Mouse (Mus musculus): Measurements from ENCODE around the gene Utf1. TPM values are rescaled to one million over a fixed set of nuclear protein-coding genes. Genes with fewer than 3 reads are reported as not detected.
A peak's percentile ranks its signal among the peaks of the same experiment; 100 is the strongest.

Utf1 gene
- polyA plus RNA-seq, 1 experiment from 2014 or later: not detected

GRCm38 (mm10) chr7:139957958-139958357 is 14.4 kb downstream of the Utf1 start:
- H3K9me3 ChIP-seq (ENCODE audit: control insufficient read depth, low read length): no peaks in the 10 kb centered on the region
- H3K27me3 ChIP-seq (ENCODE audit: control insufficient read depth, insufficient read depth, low read length): no peaks in the 10 kb centered on the region
- H3K9ac ChIP-seq (ENCODE audit: low read length): no peak overlapping the region
- H3K4me2 ChIP-seq (ENCODE audit: low read depth): no peak overlapping the region
- ATAC-seq (ENCODE audit: insufficient read depth, low FRiP score, low TSS enrichment): no peak
- H3K4me1 ChIP-seq (ENCODE audit: control insufficient read depth, insufficient read depth, low read length): no peaks in the 10 kb centered on the region
- no peak overlapping the region for H3K4me3 ChIP-seq (ENCODE audit: low read depth, low read length)
- H3K36me3 ChIP-seq (ENCODE audit: control insufficient read depth, insufficient read depth, low read length): no peaks in the 10 kb centered on the region
- no peak for DNase-seq (ENCODE audit: low spot score)
- WGBS: 45% methylated on average over 11 of the region's 11 CpGs
- H3K27ac ChIP-seq (ENCODE audit: low read depth, low read length): no peak overlapping the region

- H3K4me2 ChIP-seq (ENCODE audit: low read depth): no peak overlapping the region
- DNase-seq (ENCODE audit: low spot score) (no peak), ATAC-seq (ENCODE audit: insufficient read depth, low FRiP score, low TSS enrichment) (no peak)
- no peaks in the 10 kb centered on the region for H3K4me1 ChIP-seq (ENCODE audit: control insufficient read depth, insufficient read depth, low read length)
- H3K27me3 ChIP-seq (ENCODE audit: control insufficient read depth, insufficient read depth, low read length): no peaks in the 10 kb centered on the region
- no peak overlapping the region for H3K4me3 ChIP-seq (ENCODE audit: low read depth, low read length)
- no peaks in the 10 kb centered on the region for H3K9me3 ChIP-seq (ENCODE audit: control insufficient read depth, low read length)
- 85% methylated on average over 10 of the region's 10 CpGs for WGBS
- H3K36me3 ChIP-seq (ENCODE audit: control insufficient read depth, insufficient read depth, low read length): no peaks in the 10 kb centered on the region
- no peak overlapping the region for H3K27ac ChIP-seq (ENCODE audit: low read depth, low read length)
- H3K9ac ChIP-seq (ENCODE audit: low read length): no peak overlapping the region
These were observed 17.6 kb downstream of the Utf1 start for GRCm38 (mm10) chr7:139961141-139961540.

DNA sequence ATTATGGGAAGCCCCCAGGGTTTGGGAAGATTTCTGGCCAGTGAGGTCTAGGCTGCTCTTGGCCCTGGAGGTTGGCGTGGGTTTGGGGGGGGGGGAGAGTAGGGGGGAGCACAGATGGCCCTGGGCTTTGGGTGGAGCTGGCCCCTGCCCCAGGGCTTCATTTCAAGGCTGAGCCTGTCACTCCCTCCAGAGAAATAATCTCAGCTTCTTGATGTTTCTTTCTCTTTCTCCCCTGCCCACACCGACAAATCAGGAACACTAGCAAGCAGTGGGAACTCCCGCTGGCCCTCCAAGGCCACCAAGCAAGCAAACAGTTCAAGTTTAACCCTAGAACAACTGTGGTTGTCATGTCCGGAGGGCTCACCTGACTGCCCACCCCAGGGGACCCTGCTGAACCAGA is 20.2 kb downstream of the Utf1 start:
- no peak overlapping the region for H3K4me2 ChIP-seq (ENCODE audit: low read depth)
- DNase-seq (ENCODE audit: low spot score): no peak
- whole genome bisulfite sequencing: 62% methylated on average over 4 of the region's 4 CpGs
- ATAC-seq (ENCODE audit: insufficient read depth, low FRiP score, low TSS enrichment): no peak
- no peak overlapping the region for H3K9ac ChIP-seq (ENCODE audit: low read length)
- H3K36me3 ChIP-seq (ENCODE audit: control insufficient read depth, insufficient read depth, low read length): no peaks in the 10 kb centered on the region
- H3K4me1 ChIP-seq (ENCODE audit: control insufficient read depth, insufficient read depth, low read length): no peaks in the 10 kb centered on the region
- no peaks in the 10 kb centered on the region for H3K27me3 ChIP-seq (ENCODE audit: control insufficient read depth, insufficient read depth, low read length)
- H3K27ac ChIP-seq (ENCODE audit: low read depth, low read length): no peak overlapping the region
- no peak overlapping the region for H3K4me3 ChIP-seq (ENCODE audit: low read depth, low read length)
- H3K9me3 ChIP-seq (ENCODE audit: control insufficient read depth, low read length): no peaks in the 10 kb centered on the region

DNA sequence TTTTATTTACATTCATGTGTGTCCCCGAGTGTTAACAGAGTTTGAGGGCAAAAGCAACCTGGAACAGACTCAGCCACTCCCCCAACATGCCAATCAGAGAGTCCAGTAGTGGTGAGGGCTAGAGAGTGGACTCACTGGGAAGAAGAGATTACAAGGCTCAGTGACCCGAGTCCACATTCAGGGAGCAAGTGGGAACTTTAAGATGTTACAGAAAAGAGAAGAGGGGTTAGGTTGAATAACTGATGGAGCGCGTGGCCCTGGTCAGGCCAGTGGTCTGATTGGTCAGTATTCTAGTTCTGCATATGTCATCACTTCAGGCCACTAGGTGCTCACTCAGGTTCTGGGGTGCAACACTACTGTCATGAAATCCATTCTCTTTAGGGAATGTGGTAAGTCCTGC is 23.6 kb downstream of the Utf1 start:
- ATAC-seq (ENCODE audit: insufficient read depth, low FRiP score, low TSS enrichment) (no peak), DNase-seq (ENCODE audit: low spot score) (no peak)
- H3K27me3 ChIP-seq (ENCODE audit: control insufficient read depth, insufficient read depth, low read length): no peaks in the 10 kb centered on the region

DNA sequence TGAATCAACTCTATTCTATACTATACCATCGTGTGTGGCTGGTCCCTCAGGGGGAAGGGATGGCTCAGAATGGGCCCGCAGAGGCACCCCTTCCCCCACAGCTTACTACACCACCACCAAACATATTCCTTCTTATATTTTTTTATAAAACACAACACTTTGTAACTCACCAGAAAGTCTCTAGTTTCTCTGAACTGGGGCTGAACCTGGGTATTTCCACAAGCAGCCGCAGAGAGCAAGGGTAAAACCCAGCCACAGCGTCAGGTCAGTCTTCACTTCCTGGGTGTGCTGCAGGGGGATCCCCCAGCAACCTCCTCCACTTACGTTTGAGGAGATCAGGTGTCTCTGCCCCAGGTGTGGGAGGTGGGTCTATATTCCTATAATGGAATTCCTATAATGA is 24.8 kb downstream of the Utf1 start:
- no peak for ATAC-seq (ENCODE audit: insufficient read depth, low FRiP score, low TSS enrichment)
- no peak overlapping the region for H3K9ac ChIP-seq (ENCODE audit: low read length)
- no peak overlapping the region for H3K4me3 ChIP-seq (ENCODE audit: low read depth, low read length)
- H3K27ac ChIP-seq (ENCODE audit: low read depth, low read length): no peak overlapping the region
- no peaks in the 10 kb centered on the region for H3K36me3 ChIP-seq (ENCODE audit: control insufficient read depth, insufficient read depth, low read length)
- H3K27me3 ChIP-seq (ENCODE audit: control insufficient read depth, insufficient read depth, low read length): no peaks in the 10 kb centered on the region
- no peaks in the 10 kb centered on the region for H3K9me3 ChIP-seq (ENCODE audit: control insufficient read depth, low read length)
- whole genome bisulfite sequencing: 57% methylated on average over 5 of the region's 5 CpGs
- no peak for DNase-seq (ENCODE audit: low spot score)
- H3K4me2 ChIP-seq (ENCODE audit: low read depth): no peak overlapping the region
- no peaks in the 10 kb centered on the region for H3K4me1 ChIP-seq (ENCODE audit: control insufficient read depth, insufficient read depth, low read length)

More for the DNA sequence above, 23.6 kb downstream of the Utf1 start:
- WGBS: 24% methylated on average over 4 of the region's 4 CpGs
- no peaks in the 10 kb centered on the region for H3K4me1 ChIP-seq (ENCODE audit: control insufficient read depth, insufficient read depth, low read length)
- no peak overlapping the region for H3K9ac ChIP-seq (ENCODE audit: low read length)
- H3K27ac ChIP-seq (ENCODE audit: low read depth, low read length): no peak overlapping the region
- H3K36me3 ChIP-seq (ENCODE audit: control insufficient read depth, insufficient read depth, low read length): no peaks in the 10 kb centered on the region
- H3K4me2 ChIP-seq (ENCODE audit: low read depth): no peak overlapping the region
- no peaks in the 10 kb centered on the region for H3K9me3 ChIP-seq (ENCODE audit: control insufficient read depth, low read length)
- H3K4me3 ChIP-seq (ENCODE audit: low read depth, low read length): no peak overlapping the region

DNA sequence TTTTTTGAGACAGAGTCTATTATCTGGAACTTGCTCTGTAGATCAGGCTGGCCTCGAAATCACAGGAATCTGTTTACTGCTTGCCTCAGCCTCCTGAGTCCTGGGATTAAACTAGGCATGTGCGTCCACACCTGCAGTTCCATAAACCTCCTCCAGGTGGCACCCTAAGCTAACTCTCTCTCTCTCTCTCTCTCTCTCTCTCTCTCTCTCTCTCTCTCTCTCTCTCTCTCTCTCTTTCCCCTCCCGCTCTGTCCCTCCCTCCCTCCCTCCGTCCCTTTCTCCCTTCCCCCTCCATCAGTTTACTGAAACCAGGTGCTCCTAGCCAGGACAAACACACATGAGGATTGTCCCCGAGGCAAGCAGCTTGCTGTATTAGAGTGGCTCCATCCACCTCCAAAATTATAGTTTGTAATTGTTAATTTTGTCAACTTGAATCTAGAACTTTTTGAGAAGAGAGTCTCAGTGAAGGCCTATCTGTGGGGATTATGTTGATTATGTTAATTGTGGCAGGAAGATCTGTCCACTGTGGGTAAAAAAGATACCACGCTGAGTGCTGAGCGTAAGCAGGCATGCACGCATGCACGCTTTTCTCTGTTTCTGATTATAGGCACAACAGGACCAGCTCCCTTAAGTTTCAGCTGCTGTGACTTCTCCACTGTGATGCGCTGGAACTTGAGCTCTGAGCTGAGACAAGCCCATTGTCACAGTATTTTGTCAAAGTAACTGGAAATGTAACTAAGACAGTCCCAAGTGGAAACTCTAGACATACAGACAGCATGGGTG is 25.9 kb downstream of the Utf1 start:
- Histone ChIP-seq H3K27ac (ENCODE audit: low read depth, low read length) (no peak overlapping the region), H3K36me3 (ENCODE audit: control insufficient read depth, insufficient read depth, low read length) (no peaks in the 10 kb centered on the region), H3K4me1 (ENCODE audit: control insufficient read depth, insufficient read depth, low read length) (no peaks in the 10 kb centered on the region), H3K9ac (ENCODE audit: low read length) (no peak overlapping the region), H3K4me2 (ENCODE audit: low read depth) (no peak overlapping the region), H3K4me3 (ENCODE audit: low read depth, low read length) (no peak overlapping the region), H3K9me3 (ENCODE audit: control insufficient read depth, low read length) (no peaks in the 10 kb centered on the region), H3K27me3 (ENCODE audit: control insufficient read depth, insufficient read depth, low read length) (no peaks in the 10 kb centered on the region)
- 44% methylated on average over 10 of the region's 10 CpGs for WGBS
- DNase-seq (ENCODE audit: low spot score): peak; percentile 80
- ATAC-seq (ENCODE audit: insufficient read depth, low FRiP score, low TSS enrichment): peak; percentile 38; the same call in 1 of the 2 replicates

GRCm38 (mm10) chr7:139970216-139970919 is 26.8 kb downstream of the Utf1 start:
- H3K27me3 ChIP-seq (ENCODE audit: control insufficient read depth, insufficient read depth, low read length): no peaks in the 10 kb centered on the region

GRCm38 (mm10) chr7:139970979-139971378 is 27.4 kb downstream of the Utf1 start:
- H3K4me3 ChIP-seq (ENCODE audit: low read depth, low read length): no peak overlapping the region
- H3K36me3 ChIP-seq (ENCODE audit: control insufficient read depth, insufficient read depth, low read length): no peaks in the 10 kb centered on the region
- no peak overlapping the region for H3K4me2 ChIP-seq (ENCODE audit: low read depth)
- H3K9ac ChIP-seq (ENCODE audit: low read length): no peak overlapping the region
- H3K27me3 ChIP-seq (ENCODE audit: control insufficient read depth, insufficient read depth, low read length): no peaks in the 10 kb centered on the region
- ATAC-seq (ENCODE audit: insufficient read depth, low FRiP score, low TSS enrichment) (no peak), DNase-seq (ENCODE audit: low spot score) (no peak)
- 89% methylated on average over 5 of the region's 5 CpGs for WGBS
- no peaks in the 10 kb centered on the region for H3K4me1 ChIP-seq (ENCODE audit: control insufficient read depth, insufficient read depth, low read length)
- H3K9me3 ChIP-seq (ENCODE audit: control insufficient read depth, low read length): no peaks in the 10 kb centered on the region
- H3K27ac ChIP-seq (ENCODE audit: low read depth, low read length): no peak overlapping the region

More at GRCm38 (mm10) chr7:139970216-139970919, 26.8 kb downstream of the Utf1 start:
- ATAC-seq (ENCODE audit: insufficient read depth, low FRiP score, low TSS enrichment) (no peak), DNase-seq (ENCODE audit: low spot score) (no peak)
- Histone ChIP-seq H3K9ac (ENCODE audit: low read length) (no peak overlapping the region), H3K9me3 (ENCODE audit: control insufficient read depth, low read length) (no peaks in the 10 kb centered on the region), H3K4me2 (ENCODE audit: low read depth) (no peak overlapping the region), H3K27ac (ENCODE audit: low read depth, low read length) (no peak overlapping the region), H3K4me1 (ENCODE audit: control insufficient read depth, insufficient read depth, low read length) (no peaks in the 10 kb centered on the region), H3K4me3 (ENCODE audit: low read depth, low read length) (no peak overlapping the region), H3K36me3 (ENCODE audit: control insufficient read depth, insufficient read depth, low read length) (no peaks in the 10 kb centered on the region)
- WGBS: 83% methylated on average over 10 of the region's 10 CpGs

GRCm38 (mm10) chr7:139971436-139971835 is 27.8 kb downstream of the Utf1 start:
- WGBS: 79% methylated on average over 6 of the region's 6 CpGs

More at GRCm38 (mm10) chr7:139971436-139971835, 27.8 kb downstream of the Utf1 start:
- no peak for DNase-seq (ENCODE audit: low spot score)
- no peaks in the 10 kb centered on the region for H3K36me3 ChIP-seq (ENCODE audit: control insufficient read depth, insufficient read depth, low read length)
- H3K9me3 ChIP-seq (ENCODE audit: control insufficient read depth, low read length): no peaks in the 10 kb centered on the region
- no peak overlapping the region for H3K27ac ChIP-seq (ENCODE audit: low read depth, low read length)
- no peak overlapping the region for H3K9ac ChIP-seq (ENCODE audit: low read length)
- H3K4me1 ChIP-seq (ENCODE audit: control insufficient read depth, insufficient read depth, low read length): no peaks in the 10 kb centered on the region
- no peak for ATAC-seq (ENCODE audit: insufficient read depth, low FRiP score, low TSS enrichment)
- H3K4me3 ChIP-seq (ENCODE audit: low read depth, low read length): no peak overlapping the region
- no peaks in the 10 kb centered on the region for H3K27me3 ChIP-seq (ENCODE audit: control insufficient read depth, insufficient read depth, low read length)
- no peak overlapping the region for H3K4me2 ChIP-seq (ENCODE audit: low read depth)
